Comparison of ENCODE assay signal across 1 mouse cellular context in the genomic region with DNA sequence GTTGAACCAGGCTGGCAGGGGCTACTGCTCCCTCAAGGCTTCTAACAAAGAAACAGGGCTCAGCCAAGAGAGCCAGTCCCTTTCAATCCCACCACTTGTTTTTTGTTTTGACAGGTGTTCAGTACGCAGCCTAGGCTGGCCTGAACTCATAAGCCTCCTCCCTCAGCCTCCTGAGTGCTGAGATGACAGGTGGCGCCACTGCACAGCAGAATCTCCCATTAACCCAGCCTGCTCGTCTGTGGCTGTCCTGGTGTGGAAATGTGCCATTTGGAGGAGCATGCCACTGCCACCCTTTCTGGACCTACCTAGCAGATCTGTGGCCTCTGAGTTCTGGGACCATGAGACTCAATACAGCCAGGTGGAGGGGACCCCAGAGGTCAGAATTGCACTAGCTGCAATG.
TF ChIP-seq lines count a peak whose summit lies in the region.

No protein-coding gene starts in this region.

TF ChIP-seq in CH12.LX, 34 proteins besides CTCF, POLR2A, EP300 and RAD21:
- TF ChIP-seq BHLHE40 (IDR thresholded peaks at IDR 0.05; ENCODE audit: low read depth, low read length) (no peak), SMC3 (IDR thresholded peaks at IDR 0.05; ENCODE audit: low read depth, low read length) (peak; percentile 27), MEF2A (IDR thresholded peaks at IDR 0.05; ENCODE audit: borderline replicate concordance, low read depth, low read length) (no peak), MXI1 (IDR thresholded peaks at IDR 0.05; ENCODE audit: low read depth, low read length) (no peak)
